In the genomic region with DNA sequence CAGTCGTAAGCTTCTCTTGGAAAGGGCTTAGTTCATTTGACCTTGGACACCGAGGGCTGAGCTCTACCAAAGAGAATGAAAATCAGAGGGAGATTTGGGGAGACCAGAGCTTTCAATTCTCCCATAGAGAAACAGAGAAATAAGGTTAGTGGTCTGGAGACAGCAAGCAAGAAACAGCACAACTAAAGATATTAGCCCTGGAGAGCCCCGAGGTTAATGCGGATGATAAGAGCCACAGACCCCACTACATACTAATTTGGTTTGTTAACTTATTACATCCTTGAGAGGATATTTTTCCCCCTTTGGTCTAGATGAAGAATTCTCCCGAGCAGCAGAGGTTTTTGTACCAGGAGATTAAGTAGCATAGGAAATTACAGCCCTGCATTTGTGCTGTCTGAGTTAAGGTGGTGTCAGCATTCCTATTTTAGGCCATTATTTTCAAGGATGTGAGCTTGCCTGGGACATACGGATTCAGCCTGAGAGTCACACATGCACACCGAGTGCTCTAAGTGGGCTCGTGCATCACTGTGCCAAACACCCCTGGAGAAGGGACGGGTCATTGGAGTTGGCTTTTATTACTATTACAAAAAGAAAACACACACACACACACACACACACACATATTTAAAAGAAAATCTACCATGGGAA, we compare ENCODE assay signal across 14 mouse cellular contexts.
A peak's percentile ranks its signal among the peaks of the same experiment; 100 is the strongest.
DNase-seq lines count a peak whose midpoint lies in the region; ATAC-seq and TF ChIP-seq lines count a peak whose summit lies in the region.
"Had no signal": no experiment of that assay in that cellular context is flagged by ENCODE, and none has a peak within 500 bp of the region (broad histone marks: within the 10 kb centered on the region; RNA-seq: fewer than 3 reads in every experiment).

No protein-coding gene starts in this region.

- no peaks in the 10 kb centered on the region for H3K9me3 ChIP-seq in forebrain, postnatal 0 days (ENCODE audit: low read length)
- peaks cover 6% of the 10 kb centered on the region for H3K9me3 ChIP-seq in limb, embryonic 13.5 days
- H3K9me3 ChIP-seq in neural tube, embryonic 14.5 days (ENCODE audit: control insufficient read depth, low read length) = no peaks in the 10 kb centered on the region
- H3K9me3 ChIP-seq: stomach, embryonic 15.5 days had no signal

- H3K4me2 ChIP-seq in forebrain, postnatal 0 days (ENCODE audit: low read depth) = peak overlapping the region; percentile 32
- peak overlapping the region; percentile 31; the same call in 1 of the 2 replicates for H3K4me2 ChIP-seq in limb, embryonic 13.5 days (replicated peaks)
- no peak overlapping the region for H3K4me2 ChIP-seq in neural tube, embryonic 14.5 days (ENCODE audit: low read depth, low read length)
- H3K4me2 ChIP-seq: heart, embryonic 11.5 days; stomach, embryonic 15.5 days had no signal

- no peak for DNase-seq in left cerebral cortex, adult 2 months (ENCODE audit: extremely low spot score in 1 of 2, low spot score in 2 of 2)
- no peak for DNase-seq in left cerebral cortex, adult 8-10 months (ENCODE audit: low spot score in 2 of 2)
- no peak for DNase-seq in forebrain, postnatal 0 days
- DNase-seq in thymus, adult 18-20 months = no peak
- DNase-seq in urinary bladder, adult 2 months (ENCODE audit: low spot score) = no peak
- DNase-seq in thymus, postnatal 36 days = no peak

- WGBS in forebrain, postnatal 0 days = 32% methylated on average over 9 of the region's 9 CpGs
- 45% methylated on average over 9 of the region's 9 CpGs for WGBS in limb, embryonic 13.5 days
- 37% methylated on average over 9 of the region's 9 CpGs for WGBS in neural tube, embryonic 14.5 days

- intact Hi-C loops in left cerebral cortex, adult 2 months (cut with DNase I) = loop anchor here (10.0 kb wide), 1 partner anchor 1581 kb away; a partner anchor contains a TSS

- no peaks in the 10 kb centered on the region for H3K4me1 ChIP-seq in forebrain, postnatal 0 days (ENCODE audit: insufficient read depth)
- H3K4me1 ChIP-seq in limb, embryonic 13.5 days = peaks cover 5% of the 10 kb centered on the region; the same call in 1 of the 2 replicates
- H3K4me1 ChIP-seq in neural tube, embryonic 14.5 days (ENCODE audit: control insufficient read depth, insufficient read depth, low read length) = peaks cover 9% of the 10 kb centered on the region; the same call in 1 of the 2 replicates
- H3K4me1 ChIP-seq: stomach, embryonic 15.5 days had no signal

- H3K27ac ChIP-seq in left cerebral cortex, adult 2 months = no peak overlapping the region
- H3K27ac ChIP-seq in forebrain, postnatal 0 days (ENCODE audit: low read depth, low read length) = no peak overlapping the region
- no peak overlapping the region for H3K27ac ChIP-seq in limb, embryonic 13.5 days
- no peak overlapping the region for H3K27ac ChIP-seq in neural tube, embryonic 14.5 days (ENCODE audit: low read depth, low read length)
- H3K27ac ChIP-seq: liver, embryonic 14.5 days; stomach, embryonic 15.5 days had no signal

- no peak for TF ChIP-seq CTCF in left cerebral cortex, adult 2 months (IDR thresholded peaks at IDR 0.05)
- no peak for TF ChIP-seq CTCF in forebrain, postnatal 0 days (IDR thresholded peaks at IDR 0.05; ENCODE audit: low read depth)

- 0 out of 2 replicates have a peak overlapping the region, but pooled peaks have one; percentile 0 for H3K4me3 ChIP-seq in left cerebral cortex, adult 2 months
- H3K4me3 ChIP-seq in forebrain, postnatal 0 days (ENCODE audit: low read depth, low read length) = no peak overlapping the region
- H3K4me3 ChIP-seq in limb, embryonic 13.5 days = no peak overlapping the region
- H3K4me3 ChIP-seq in neural tube, embryonic 14.5 days (ENCODE audit: low read depth, low read length) = no peak overlapping the region
- H3K4me3 ChIP-seq: erythroblast, embryonic 14.5 days; stomach, embryonic 15.5 days had no signal

- peak; percentile 40 for ATAC-seq in forebrain, postnatal 0 days
- ATAC-seq in limb, embryonic 13.5 days (ENCODE audit: low FRiP score, low read depth) = 0 out of 2 replicates have a peak, but pooled peaks have one; percentile 15
- ATAC-seq in neural tube, embryonic 14.5 days (ENCODE audit: low read depth) = peak; percentile 42
- ATAC-seq: activated CD4-positive, CD25-positive, alpha-beta regulatory T cell, adult 4 months had no signal

- H3K9ac ChIP-seq in forebrain, postnatal 0 days = no peak overlapping the region
- H3K9ac ChIP-seq in limb, embryonic 13.5 days = no peak overlapping the region
- H3K9ac ChIP-seq in neural tube, embryonic 14.5 days (replicated peaks; ENCODE audit: low read depth, low read length) = no peak overlapping the region
- H3K9ac ChIP-seq: liver, embryonic 14.5 days; stomach, embryonic 15.5 days had no signal

- no peaks in the 10 kb centered on the region for H3K27me3 ChIP-seq in forebrain, postnatal 0 days (ENCODE audit: insufficient read depth, low read length)
- H3K27me3 ChIP-seq in limb, embryonic 13.5 days = no peaks in the 10 kb centered on the region
- no peaks in the 10 kb centered on the region for H3K27me3 ChIP-seq in neural tube, embryonic 14.5 days (ENCODE audit: control insufficient read depth, insufficient read depth, low read length)
- H3K27me3 ChIP-seq: CH12.LX; stomach, embryonic 15.5 days had no signal

- H3K36me3 ChIP-seq in forebrain, postnatal 0 days (ENCODE audit: insufficient read depth) = no peaks in the 10 kb centered on the region
- no peaks in the 10 kb centered on the region for H3K36me3 ChIP-seq in limb, embryonic 13.5 days
- H3K36me3 ChIP-seq in neural tube, embryonic 14.5 days (ENCODE audit: control insufficient read depth, insufficient read depth, low read length) = no peaks in the 10 kb centered on the region
- H3K36me3 ChIP-seq: stomach, embryonic 15.5 days had no signal
